Mouse (Mus musculus) c-Kit-positive CD71-positive TER-119-negative erythroid progenitor cells, embryonic 14.5 days (primary cell): Measurements from ENCODE around the gene Vps35l.

Experiments used
- DNase-seq: peaks from one replicate; pipeline ENCODE4 v3.0.0-alpha.2; 2013; ENCODE audit warnings: low read depth

Vps35l gene

GRCm38 (mm10) chr7:118733225-118733624 lies 6.8 kb upstream of the Vps35l start:
- no peak for DNase-seq

GRCm38 (mm10) chr7:118738730-118739129 lies 1.3 kb upstream of the Vps35l start:
- DNase-seq = peak; percentile 44

- DNase-seq = peak; percentile 97
These were observed 709 bp downstream of the Vps35l start for GRCm38 (mm10) chr7:118740532-118741338.

GRCm38 (mm10) chr7:118742278-118742677 lies 2.3 kb downstream of the Vps35l start:
- no peak for DNase-seq

- DNase-seq = no peak
These were observed 4.7 kb downstream of the Vps35l start for GRCm38 (mm10) chr7:118744766-118745165.

- DNase-seq = no peak
These were observed 8.1 kb downstream of the Vps35l start for GRCm38 (mm10) chr7:118747891-118748672.

GRCm38 (mm10) chr7:118749706-118750105 lies 9.7 kb downstream of the Vps35l start:
- no peak for DNase-seq

- DNase-seq = no peak
These were observed 11.6 kb downstream of the Vps35l start for GRCm38 (mm10) chr7:118751625-118752024.

GRCm38 (mm10) chr7:118755756-118756155 lies 15.7 kb downstream of the Vps35l start:
- no peak for DNase-seq

GRCm38 (mm10) chr7:118756490-118757265 lies 16.7 kb downstream of the Vps35l start:
- peak; percentile 70 for DNase-seq

GRCm38 (mm10) chr7:118758369-118758768 lies 18.3 kb downstream of the Vps35l start:
- DNase-seq = no peak

- peak; percentile 59 for DNase-seq
These were observed 19.3 kb downstream of the Vps35l start for GRCm38 (mm10) chr7:118759372-118759771.

GRCm38 (mm10) chr7:118763939-118764338 lies 23.9 kb downstream of the Vps35l start:
- no peak for DNase-seq

GRCm38 (mm10) chr7:118764725-118765124 lies 24.7 kb downstream of the Vps35l start:
- DNase-seq = no peak

GRCm38 (mm10) chr7:118765604-118766003 lies 25.6 kb downstream of the Vps35l start:
- DNase-seq = no peak

GRCm38 (mm10) chr7:118766119-118766833 lies 26.2 kb downstream of the Vps35l start:
- peak; percentile 63 for DNase-seq

- DNase-seq = no peak
These were observed 26.8 kb downstream of the Vps35l start for GRCm38 (mm10) chr7:118766834-118767224.

GRCm38 (mm10) chr7:118769208-118769607 lies 29.2 kb downstream of the Vps35l start:
- no peak for DNase-seq

GRCm38 (mm10) chr7:118769655-118770054 lies 29.6 kb downstream of the Vps35l start:
- no peak for DNase-seq

- no peak for DNase-seq
These were observed 33.0 kb downstream of the Vps35l start for GRCm38 (mm10) chr7:118773027-118773426.

- DNase-seq = no peak
These were observed 36.0 kb downstream of the Vps35l start for GRCm38 (mm10) chr7:118775991-118776390.

- no peak for DNase-seq
These were observed 36.5 kb downstream of the Vps35l start for GRCm38 (mm10) chr7:118776491-118776890.
